In genomic region chr1:125241717-125242116, GRCm38 (mm10) we compare ENCODE assay signal across 15 mouse cellular contexts.
DNase-seq lines count a peak whose midpoint lies in the region; ATAC-seq and TF ChIP-seq lines count a peak whose summit lies in the region.
"Had no signal": no experiment of that assay in that cellular context is flagged by ENCODE, and none has a peak within 500 bp of the region (broad histone marks: within the 10 kb centered on the region; RNA-seq: fewer than 3 reads in every experiment).

No protein-coding gene starts in this region.

- H3K9ac ChIP-seq in liver, embryonic 11.5 days (ENCODE audit: low read depth, low read length), result no peak overlapping the region
- no peak overlapping the region for H3K9ac ChIP-seq in liver, embryonic 12.5 days
- no peak overlapping the region for H3K9ac ChIP-seq in MEL (ENCODE audit: control insufficient read depth, low read depth, low read length, poor library complexity, severe bottlenecking)
- H3K9ac ChIP-seq: embryonic facial prominence, embryonic 13.5 days; forebrain, embryonic 12.5 days; heart, embryonic 13.5 days; hindbrain, embryonic 13.5 days had no signal

- H3K79me2 ChIP-seq in MEL (ENCODE audit: control insufficient read depth, insufficient read depth, low read length, poor library complexity), result no peaks in the 10 kb centered on the region

- TF ChIP-seq CTCF in MEL (IDR thresholded peaks at IDR 0.05 in 2 of 3, conservative IDR thresholded peaks at IDR 0.05 in 1 of 3; ENCODE audit: control insufficient read depth in 1 of 3, insufficient read depth in 1 of 3, low read depth in 2 of 3, low read length in 3 of 3, poor library complexity in 1 of 3, severe bottlenecking in 1 of 3), result no peak

- H3K4me1 ChIP-seq in liver, embryonic 11.5 days (replicated peaks; ENCODE audit: control insufficient read depth, insufficient read depth, low read length), result no peaks in the 10 kb centered on the region
- H3K4me1 ChIP-seq in liver, embryonic 12.5 days, result no peaks in the 10 kb centered on the region
- no peaks in the 10 kb centered on the region for H3K4me1 ChIP-seq in MEL (ENCODE audit: control insufficient read depth in 1 of 2, insufficient read depth in 2 of 2, low read length in 2 of 2)
- H3K4me1 ChIP-seq: embryonic facial prominence, embryonic 13.5 days; forebrain, embryonic 12.5 days; heart, embryonic 13.5 days; hindbrain, embryonic 13.5 days had no signal

- no peak for DNase-seq in liver, embryonic 11.5 days (ENCODE audit: low spot score)
- peak; percentile 33 for DNase-seq in MEL (ENCODE audit: low read depth, low spot score)
- no peak for DNase-seq in B cell, adult 2 months
- no peak for DNase-seq in heart, postnatal 4 days
- DNase-seq: adrenal gland, postnatal 10 days; cerebellum, adult 11-12 months; cerebellum, adult 9-10 months; heart, postnatal 36 days had no signal

- WGBS in liver, embryonic 11.5 days, result 60% methylated on average over 1 of the region's 1 CpGs
- WGBS in liver, embryonic 12.5 days (ENCODE audit: insufficient replicate concordance), result 43% methylated on average over 1 of the region's 1 CpGs

- H3K4me3 ChIP-seq in liver, embryonic 11.5 days (ENCODE audit: low read depth, low read length), result no peak overlapping the region
- no peak overlapping the region for H3K4me3 ChIP-seq in liver, embryonic 12.5 days
- H3K4me3 ChIP-seq in MEL (ENCODE audit: control insufficient read depth in 1 of 2, insufficient read depth in 1 of 2, low read depth in 2 of 2, low read length in 2 of 2), result no peak overlapping the region
- H3K4me3 ChIP-seq: embryonic facial prominence, embryonic 13.5 days; forebrain, embryonic 12.5 days; heart, embryonic 13.5 days; hindbrain, embryonic 13.5 days had no signal

- no peaks in the 10 kb centered on the region for H3K36me3 ChIP-seq in liver, embryonic 11.5 days (ENCODE audit: control insufficient read depth, insufficient read depth, low read length)
- H3K36me3 ChIP-seq in liver, embryonic 12.5 days, result no peaks in the 10 kb centered on the region
- no peaks in the 10 kb centered on the region for H3K36me3 ChIP-seq in MEL (ENCODE audit: control insufficient read depth in 1 of 2, insufficient read depth in 2 of 2, low read length in 2 of 2)
- H3K36me3 ChIP-seq: embryonic facial prominence, embryonic 13.5 days; forebrain, embryonic 12.5 days; heart, embryonic 13.5 days; hindbrain, embryonic 13.5 days had no signal

- H3K9me3 ChIP-seq in liver, embryonic 11.5 days (ENCODE audit: control insufficient read depth, low read length), result no peaks in the 10 kb centered on the region; the same call in 1 of the 2 replicates
- H3K9me3 ChIP-seq in liver, embryonic 12.5 days (replicated peaks), result 0 out of 2 replicates have a peak, but pooled peaks cover 2% of the 10 kb centered on the region
- no peaks in the 10 kb centered on the region for H3K9me3 ChIP-seq in MEL (replicated peaks; ENCODE audit: insufficient read depth, low read length)
- H3K9me3 ChIP-seq: forebrain, embryonic 12.5 days had no signal

- no peaks in the 10 kb centered on the region for H3K27me3 ChIP-seq in liver, embryonic 11.5 days (replicated peaks; ENCODE audit: control insufficient read depth, insufficient read depth, low read length)
- H3K27me3 ChIP-seq in liver, embryonic 12.5 days (replicated peaks), result no peaks in the 10 kb centered on the region
- no peaks in the 10 kb centered on the region for H3K27me3 ChIP-seq in MEL (ENCODE audit: control insufficient read depth in 1 of 2, insufficient read depth in 2 of 2, low read length in 2 of 2)
- H3K27me3 ChIP-seq: embryonic facial prominence, embryonic 13.5 days; forebrain, embryonic 12.5 days; heart, embryonic 13.5 days; hindbrain, embryonic 13.5 days had no signal

- no peak for TF ChIP-seq EP300 in MEL (IDR thresholded peaks at IDR 0.05; ENCODE audit: low read depth in 1 of 2, low read length in 2 of 2)

- no peak for TF ChIP-seq RAD21 in MEL (IDR thresholded peaks at IDR 0.05; ENCODE audit: low read depth, low read length)

- TF ChIP-seq POLR2A in MEL (IDR thresholded peaks at IDR 0.05; ENCODE audit: control insufficient read depth in 1 of 2, insufficient read depth in 1 of 2, low read depth in 1 of 2, low read length in 2 of 2, poor library complexity in 1 of 2), result no peak

- no peak overlapping the region for H3K27ac ChIP-seq in liver, embryonic 11.5 days (ENCODE audit: low read depth, low read length)
- no peak overlapping the region for H3K27ac ChIP-seq in liver, embryonic 12.5 days
- no peak overlapping the region for H3K27ac ChIP-seq in MEL (ENCODE audit: control insufficient read depth, low read depth, low read length)
- H3K27ac ChIP-seq: embryonic facial prominence, embryonic 13.5 days; forebrain, embryonic 12.5 days; heart, embryonic 13.5 days; hindbrain, embryonic 13.5 days had no signal

- no peak overlapping the region for H3K4me2 ChIP-seq in liver, embryonic 11.5 days
- no peak overlapping the region for H3K4me2 ChIP-seq in liver, embryonic 12.5 days
- H3K4me2 ChIP-seq: embryonic facial prominence, embryonic 13.5 days; forebrain, embryonic 12.5 days; heart, embryonic 13.5 days; hindbrain, embryonic 13.5 days had no signal

- peak; percentile 18; the same call in 1 of the 2 replicates for ATAC-seq in liver, embryonic 11.5 days (replicated peaks; ENCODE audit: low FRiP score)
- ATAC-seq in liver, embryonic 12.5 days, result no peak
- peak; percentile 99 for ATAC-seq in granulocyte monocyte progenitor cell, adult 5-6 weeks (replicated peaks; ENCODE audit: poor library complexity, severe bottlenecking)
- peak; percentile 98 for ATAC-seq in megakaryocyte progenitor cell, adult 5-6 weeks (replicated peaks; ENCODE audit: poor library complexity)

TF ChIP-seq in MEL, 35 proteins besides CTCF, POLR2A, EP300 and RAD21:
- TF ChIP-seq HCFC1 (IDR thresholded peaks at IDR 0.05; ENCODE audit: low read depth, low read length), result no peak
- peak; percentile 76 for TF ChIP-seq RCOR1 (IDR thresholded peaks at IDR 0.05; ENCODE audit: low read depth, low read length)
- TF ChIP-seq CHD2 (IDR thresholded peaks at IDR 0.05; ENCODE audit: low read length), result no peak
- TF ChIP-seq JUND (IDR thresholded peaks at IDR 0.05; ENCODE audit: low read depth, low read length), result no peak
- TF ChIP-seq NRF1 (IDR thresholded peaks at IDR 0.05; ENCODE audit: insufficient read depth, low read depth, low read length, poor library complexity, severe bottlenecking), result no peak
- TF ChIP-seq MAX (IDR thresholded peaks at IDR 0.05; ENCODE audit: low read length), result no peak
